Mouse (Mus musculus) retina, postnatal 7 days (tissue): ENCODE data around the gene Abcc3.

Experiments
- DNase-seq: peaks from one replicate; pipeline ENCODE4 v3.0.0-alpha.2; 2012; ENCODE audit warnings: low read depth, low spot score

Gene Abcc3

GRCm38 (mm10) chr11:94327693-94328643, 64.8 kb downstream of the Abcc3 start, which contains the start of gene Ankrd40:
Gene Ankrd40 (plus strand): TSS chr11:94328001.
- peak; percentile 94 for DNase-seq

DNA sequence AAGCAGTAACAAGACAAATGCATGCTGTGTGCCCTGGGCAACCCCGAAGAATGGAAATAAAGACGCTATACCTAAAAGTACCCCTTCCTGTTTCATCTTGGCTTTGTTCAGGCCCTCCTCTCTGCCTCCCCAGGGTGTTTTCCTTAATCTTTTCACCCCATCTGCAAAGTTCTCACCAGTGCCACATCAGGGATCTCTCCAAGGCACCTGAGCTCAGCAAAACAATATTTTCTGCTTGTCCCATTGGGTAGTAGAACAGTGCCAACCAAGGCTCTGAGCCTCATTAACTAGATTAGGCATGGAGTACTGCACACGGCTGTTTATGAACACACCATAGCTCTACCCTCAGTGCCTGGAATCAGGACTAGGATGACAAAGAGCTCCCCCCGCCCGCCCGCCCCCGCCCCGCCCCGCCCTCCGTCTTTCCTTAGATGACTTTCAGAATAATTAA, 65.8 kb downstream of the Abcc3 start:
- peak; percentile 42 for DNase-seq

GRCm38 (mm10) chr11:94324618-94325017, 68.2 kb downstream of the Abcc3 start:
- no peak for DNase-seq

DNA sequence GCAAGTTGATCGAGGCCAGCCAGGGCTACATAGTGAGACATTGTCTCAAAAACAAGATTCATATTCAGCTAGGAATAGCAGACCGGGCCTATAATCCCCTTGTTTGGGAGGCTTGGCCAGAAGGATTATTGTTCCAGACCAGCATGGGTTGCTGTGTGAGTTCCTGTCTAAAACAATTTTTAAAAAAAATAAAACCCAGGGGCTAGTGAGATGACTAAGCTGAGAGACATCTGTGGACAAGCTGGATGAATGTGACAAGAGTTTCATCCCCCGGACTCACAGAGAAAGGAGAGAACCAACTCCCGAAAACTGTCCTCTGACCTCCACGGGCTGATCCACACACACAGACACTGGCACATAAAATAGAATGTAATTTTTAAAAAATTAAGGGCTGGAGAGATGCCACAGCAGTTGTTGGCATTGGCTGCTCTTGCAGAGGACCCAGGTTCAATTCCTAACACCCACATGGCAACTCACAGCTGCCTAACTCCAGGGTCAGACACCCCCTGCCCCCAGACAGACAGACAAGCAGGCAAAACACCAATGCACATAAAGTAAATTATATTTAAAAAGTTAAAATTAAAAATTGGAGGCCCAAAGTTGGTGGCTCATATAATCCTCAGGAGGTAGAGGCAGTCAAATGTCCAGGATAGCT, 69.4 kb downstream of the Abcc3 start:
- no peak for DNase-seq

DNA sequence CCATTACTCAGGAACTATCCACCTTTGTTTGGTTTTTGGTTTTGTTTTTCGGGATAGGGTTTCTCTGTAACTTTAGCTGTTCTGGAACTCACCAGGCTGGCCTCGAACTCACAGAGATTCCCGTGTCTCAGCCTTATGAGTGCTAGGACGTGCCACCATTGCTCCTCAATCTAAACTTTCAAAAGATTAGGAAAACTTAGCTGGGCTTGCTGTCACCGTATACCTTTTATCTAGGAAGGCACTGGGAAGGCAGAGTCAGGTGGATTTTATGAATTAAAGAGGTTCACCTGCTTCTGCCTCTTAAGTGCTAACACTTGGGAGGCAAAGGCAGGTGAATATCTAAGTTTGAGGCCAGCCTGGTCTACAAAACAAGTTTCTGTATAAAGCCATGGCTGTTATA, 70.2 kb downstream of the Abcc3 start:
- DNase-seq, result no peak

DNA sequence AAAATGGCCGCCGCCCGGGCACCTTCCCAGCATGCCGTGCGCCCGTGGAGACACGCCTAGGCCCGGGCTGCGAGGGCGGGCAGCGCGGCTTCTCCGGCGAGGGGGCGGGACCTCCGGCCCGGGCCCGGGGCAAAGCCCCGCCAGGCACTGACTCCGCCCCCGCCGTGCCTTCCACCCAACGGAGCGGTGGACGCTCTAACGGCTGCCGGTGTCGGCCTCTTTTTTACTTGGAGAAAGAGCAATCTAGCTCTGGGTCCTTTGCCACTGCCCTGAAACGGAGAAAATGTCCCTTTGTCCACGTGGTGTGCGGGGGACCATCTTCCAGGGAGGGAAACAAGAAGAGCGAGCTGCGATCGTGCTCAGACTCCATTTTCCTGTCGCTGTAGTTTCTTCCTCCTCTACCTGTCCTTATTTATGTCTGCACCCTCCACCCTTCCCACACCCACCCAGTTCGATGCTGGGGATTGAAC, 70.8 kb downstream of the Abcc3 start, which contains the start of gene Luc7l3:
TSS of gene Luc7l3 (minus strand) at position 58 of the 470 bp plus-strand sequence.
- peak; percentile 88 for DNase-seq

- no peak for DNase-seq
Observed at GRCm38 (mm10) chr11:94320969-94321930, 71.5 kb downstream of the Abcc3 start.

DNA sequence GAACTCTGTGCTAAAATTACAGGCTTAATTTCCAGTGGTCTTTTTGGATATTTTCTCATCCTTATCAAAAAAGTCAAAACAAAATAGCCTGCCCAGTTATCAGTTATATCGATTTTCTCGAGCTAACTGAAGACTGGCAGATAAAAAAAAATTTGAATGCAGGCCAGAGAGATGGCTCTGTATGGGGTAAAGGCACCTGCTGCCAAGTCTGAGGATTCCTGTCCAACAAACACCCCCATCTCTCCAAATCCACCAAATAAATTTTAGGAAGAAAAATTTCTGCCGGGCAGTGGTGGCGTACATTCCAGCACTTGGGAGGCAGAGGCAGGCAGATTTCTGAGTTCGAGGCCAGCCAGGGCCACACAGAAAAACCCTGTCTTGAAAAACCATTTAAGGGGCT, 74.7 kb downstream of the Abcc3 start:
- no peak for DNase-seq

- no peak for DNase-seq
Observed at GRCm38 (mm10) chr11:94317515-94317914, 75.3 kb downstream of the Abcc3 start.

GRCm38 (mm10) chr11:94317014-94317413, 75.8 kb downstream of the Abcc3 start:
- DNase-seq, result no peak

DNA sequence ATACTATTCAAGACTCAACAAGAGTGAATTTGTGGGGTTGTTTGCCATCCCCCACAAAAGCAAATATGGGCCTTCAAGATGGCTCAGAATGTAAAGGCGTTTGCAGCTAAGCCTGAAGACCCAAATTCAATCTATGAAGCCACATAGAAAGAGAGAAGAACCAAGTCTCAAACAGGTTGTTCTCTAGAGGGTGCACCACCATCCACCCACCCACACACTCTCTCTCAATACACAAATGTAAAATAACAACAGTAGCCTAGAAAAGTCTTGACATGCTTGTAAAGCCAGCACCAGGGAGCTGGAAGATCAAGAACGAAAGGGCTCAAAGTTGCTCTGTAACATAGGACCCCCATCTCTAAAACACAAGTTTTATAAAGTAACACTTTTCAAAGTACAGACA, 76.3 kb downstream of the Abcc3 start:
- no peak for DNase-seq

DNA sequence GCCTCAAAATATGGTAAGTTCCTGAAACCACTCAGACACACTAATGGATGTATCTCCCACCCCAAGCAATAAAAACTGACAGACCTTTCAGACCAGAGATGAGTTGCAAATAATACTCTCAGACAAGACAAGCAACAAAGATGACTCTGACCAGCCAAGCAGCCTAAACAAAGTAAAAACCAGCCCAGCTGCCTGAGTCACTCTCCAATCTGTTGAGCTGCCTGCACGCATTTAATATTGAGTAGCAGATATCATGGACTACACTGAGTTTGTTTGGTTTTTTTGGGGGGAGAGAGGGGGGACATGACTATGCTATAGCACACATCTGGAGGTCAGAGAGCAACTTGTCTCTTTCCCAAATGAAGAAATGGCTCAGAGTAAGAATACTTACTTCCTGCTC, 77.5 kb downstream of the Abcc3 start:
- no peak for DNase-seq

DNA sequence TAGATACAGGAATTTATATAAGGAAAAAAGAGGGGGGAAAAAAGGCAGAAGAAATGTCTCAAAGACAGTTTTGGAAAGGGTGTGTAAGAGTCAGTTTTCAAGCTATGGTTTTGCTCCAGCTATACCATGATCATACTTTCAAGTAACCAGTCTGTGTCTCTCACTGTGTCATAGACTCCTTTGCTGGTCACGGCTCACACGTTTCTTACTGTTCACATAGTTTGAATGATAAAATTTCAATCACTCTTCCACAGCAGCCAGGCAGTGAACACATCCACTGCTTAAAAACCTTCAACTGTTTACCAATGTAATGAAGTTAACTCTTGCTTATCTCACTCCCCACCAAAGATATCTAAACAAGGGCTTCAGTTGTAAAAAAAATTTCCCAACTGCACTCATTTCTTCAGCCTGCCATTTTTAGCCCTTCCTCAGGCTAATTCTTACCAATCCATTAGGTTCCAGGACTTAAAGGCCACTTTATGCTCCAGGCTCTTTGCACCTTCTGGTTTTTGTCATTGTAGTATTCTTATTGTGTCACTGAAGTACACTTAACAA, 78.6 kb downstream of the Abcc3 start:
- no peak for DNase-seq

DNA sequence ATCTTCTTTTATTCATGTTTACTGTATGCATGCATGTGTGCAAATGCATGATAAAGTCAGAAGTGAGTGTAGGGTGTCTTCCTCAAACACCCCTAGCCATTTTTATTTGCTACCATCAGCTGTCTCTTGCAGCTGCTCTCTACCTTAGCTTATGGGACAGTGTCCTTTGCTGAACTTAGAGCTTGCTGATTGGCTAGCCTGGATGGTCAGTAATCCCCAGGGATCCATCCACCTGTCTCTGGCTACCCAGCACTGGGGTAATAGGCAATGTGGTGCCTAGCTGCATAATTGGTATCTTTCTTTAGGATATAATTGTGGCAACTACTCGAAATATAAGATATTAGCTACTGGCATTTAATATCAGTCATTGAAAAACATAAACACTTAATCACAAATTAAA, 80.1 kb downstream of the Abcc3 start:
- no peak for DNase-seq

DNA sequence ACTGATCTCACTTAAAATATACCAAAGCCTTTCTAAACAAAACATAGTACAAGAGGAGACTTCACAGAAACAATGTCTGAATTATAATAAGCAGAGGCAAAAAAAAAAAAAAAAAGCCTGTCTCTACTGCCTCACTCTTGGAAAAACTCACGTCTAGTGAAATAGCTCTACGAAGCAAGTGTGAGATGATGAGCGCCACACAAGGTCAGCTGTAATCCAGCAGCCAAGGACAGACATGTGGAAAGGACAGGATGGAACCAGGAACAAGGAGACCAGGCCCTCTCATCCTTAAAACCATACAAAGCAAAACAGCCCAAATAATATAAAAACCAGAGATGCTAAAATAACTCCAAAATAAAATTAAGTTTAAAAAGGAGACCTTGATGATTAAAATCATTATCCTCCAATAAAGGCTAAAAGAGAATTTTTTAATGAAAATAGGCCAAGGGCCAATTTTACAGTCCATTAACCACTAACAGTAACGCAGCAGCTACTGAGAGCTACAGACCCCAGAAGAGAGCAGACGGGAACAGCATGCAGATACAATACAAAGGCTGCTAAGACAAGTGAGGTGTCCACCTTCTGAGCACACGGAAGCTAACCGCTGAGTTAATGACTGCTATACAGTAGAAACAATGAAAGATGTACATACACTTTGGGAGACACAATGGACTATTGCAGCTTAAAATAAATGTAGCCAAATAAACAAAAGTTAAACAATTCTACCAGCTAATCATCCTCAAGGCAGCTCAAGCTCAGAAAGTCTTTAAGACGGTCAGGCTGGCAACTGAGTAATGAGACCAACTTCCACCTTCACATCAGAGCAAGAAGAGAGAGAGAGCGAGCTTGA, 97.6 kb downstream of the Abcc3 start:
- DNase-seq, result no peak
